Mouse (Mus musculus) lung, postnatal 0 days (tissue): ENCODE measurements around the gene Pnpla7.

Source experiments
- CTCF ChIP-seq: IDR thresholded peaks from 2 replicates; pipeline ENCODE4 v1.5.1; 2016; ENCODE audit warnings: antibody characterized with exemption, mild to moderate bottlenecking
- EP300 ChIP-seq: IDR thresholded peaks from 2 replicates; pipeline ENCODE4 v1.6.1; 2016; ENCODE audit warnings: antibody characterized with exemption, mild to moderate bottlenecking, control low read depth

GRCm38 (mm10) chr2:25003946-25004786 is 28.3 kb downstream of the Pnpla7 start:
- TF ChIP-seq CTCF: no peak
- TF ChIP-seq EP300: no peak
